Mouse (Mus musculus): ENCODE data around the gene Pnrc1.

- TF ChIP-seq CTCF (conservative IDR thresholded peaks at IDR 0.05; ENCODE audit: insufficient read depth, insufficient read length, low read depth, low read length) (no peak), POLR2A (IDR thresholded peaks at IDR 0.05; ENCODE audit: low read depth, low read length) (no peak)
These were observed 39.1 kb downstream of the Pnrc1 start for GRCm38 (mm10) chr4:33250867-33251266.
